Mouse (Mus musculus): Measurements from ENCODE around the gene Polq.

Gene Polq

DNA sequence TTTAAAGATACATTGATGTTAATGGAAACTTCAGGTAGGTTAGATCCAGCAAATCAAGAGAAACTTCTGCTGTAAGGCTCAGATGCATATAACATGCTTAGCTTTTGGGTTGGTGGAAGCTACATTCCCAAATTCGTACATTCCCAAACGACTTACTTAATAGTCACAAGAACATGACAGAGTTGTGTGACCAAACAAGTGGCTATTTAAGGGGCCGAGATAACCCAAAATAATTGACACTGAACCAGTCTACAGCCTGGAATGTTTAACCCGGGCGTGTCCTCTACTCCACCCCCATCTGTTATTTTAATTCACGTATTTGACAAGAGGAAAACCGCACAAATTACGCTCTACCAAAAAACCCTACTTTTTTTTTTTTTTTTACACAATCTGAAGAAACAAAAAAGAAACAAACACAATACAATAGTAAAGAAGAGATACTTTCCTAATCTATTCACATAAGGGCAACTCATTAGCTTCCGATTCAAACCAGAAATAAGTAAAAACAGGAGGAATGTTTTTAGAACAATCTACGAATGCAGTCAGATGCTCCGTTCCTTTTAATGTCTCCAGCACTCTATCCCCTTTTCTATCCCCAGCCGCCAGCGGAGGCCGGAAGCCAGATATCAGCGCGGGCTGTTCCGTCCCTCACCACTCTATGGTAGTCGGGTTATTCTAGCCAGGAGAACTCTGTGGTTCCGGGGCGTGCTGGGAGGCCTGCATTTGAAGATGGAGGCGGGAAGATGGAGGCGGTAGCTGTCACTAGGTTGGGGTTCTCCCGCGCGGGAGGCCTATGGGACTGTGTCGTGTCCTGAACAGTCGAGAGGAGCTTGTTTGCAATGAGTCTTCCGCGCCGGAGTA is at the start of gene Polq:
Polq (plus strand) TSS at position 726 of the 861 bp plus-strand sequence.
- peak; percentile 84 to 86 for DNase-seq (ENCODE audit: low read depth in 1 of 2, low spot score in 2 of 2)

DNA sequence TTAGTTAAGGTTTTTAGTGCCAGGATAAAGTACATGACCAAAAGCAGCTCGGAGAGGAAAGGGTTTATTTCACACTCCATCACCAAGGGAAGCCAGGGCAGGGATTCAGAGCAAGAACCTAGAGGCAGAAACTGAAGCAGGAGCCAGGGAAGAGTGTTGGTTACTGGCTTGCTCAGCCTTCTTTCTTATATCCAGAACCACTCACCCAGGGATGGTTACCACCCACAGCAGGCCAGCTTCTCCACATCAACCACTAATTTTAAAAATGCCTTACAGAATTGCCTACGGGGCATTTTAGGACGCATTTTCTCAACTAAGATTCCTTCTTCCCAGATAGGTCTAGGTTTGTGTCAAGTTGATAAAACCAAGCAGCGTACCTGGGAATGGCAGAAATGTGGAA is 48.2 kb upstream of the Polq start:
- no peak for DNase-seq (ENCODE audit: low read depth in 1 of 2, low spot score in 2 of 2)

DNA sequence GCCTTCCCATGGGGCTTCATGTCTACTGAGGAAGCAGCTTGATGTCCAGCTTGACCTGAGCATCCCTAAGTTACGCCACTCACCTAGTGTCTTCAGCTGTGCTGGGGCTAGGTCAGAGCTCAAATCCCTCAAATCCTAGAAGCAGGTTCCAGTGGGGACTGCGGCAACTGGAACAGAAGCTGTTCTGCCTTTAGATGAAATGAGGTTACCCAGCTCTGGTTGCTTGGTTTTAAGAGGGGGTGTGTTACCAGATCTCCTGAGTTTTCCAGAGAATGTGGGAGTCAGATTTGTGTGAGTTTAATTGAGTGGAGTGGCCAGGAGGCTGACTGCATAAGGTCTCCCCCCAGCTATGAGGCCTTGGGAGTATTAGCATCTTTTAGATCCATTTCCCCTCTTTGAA is 32.5 kb upstream of the Polq start:
- DNase-seq (ENCODE audit: low read depth in 1 of 2, low spot score in 2 of 2), result no peak

GRCm38 (mm10) chr16:36983796-36984195 is 27.8 kb upstream of the Polq start:
- no peak for DNase-seq (ENCODE audit: low read depth in 1 of 2, low spot score in 2 of 2)

- peak; percentile 34 to 55 for DNase-seq (ENCODE audit: low read depth in 1 of 2, low spot score in 2 of 2)
Measured at GRCm38 (mm10) chr16:36985636-36986042, 25.9 kb upstream of the Polq start.

DNA sequence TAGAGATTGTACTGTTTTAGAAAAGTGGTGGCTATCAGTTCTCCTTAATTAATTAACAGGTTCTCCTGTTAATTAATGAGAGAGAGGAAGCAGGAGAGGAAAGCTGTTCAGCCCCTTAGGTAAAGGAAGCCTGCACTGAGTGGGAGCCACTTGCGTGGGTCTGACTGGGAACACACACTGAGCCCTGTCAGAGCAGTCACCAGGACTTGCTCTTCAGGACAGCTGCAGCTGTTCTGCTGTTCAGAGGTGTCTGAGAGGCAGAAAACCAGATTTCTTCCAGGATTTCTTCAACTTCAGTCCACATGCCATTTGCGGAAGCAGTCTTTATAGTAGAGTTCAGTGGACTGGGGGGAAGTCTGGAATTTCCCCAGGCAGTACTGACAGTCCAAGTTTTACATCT is 24.2 kb upstream of the Polq start:
- no peak for DNase-seq (ENCODE audit: low read depth in 1 of 2, low spot score in 2 of 2)

DNA sequence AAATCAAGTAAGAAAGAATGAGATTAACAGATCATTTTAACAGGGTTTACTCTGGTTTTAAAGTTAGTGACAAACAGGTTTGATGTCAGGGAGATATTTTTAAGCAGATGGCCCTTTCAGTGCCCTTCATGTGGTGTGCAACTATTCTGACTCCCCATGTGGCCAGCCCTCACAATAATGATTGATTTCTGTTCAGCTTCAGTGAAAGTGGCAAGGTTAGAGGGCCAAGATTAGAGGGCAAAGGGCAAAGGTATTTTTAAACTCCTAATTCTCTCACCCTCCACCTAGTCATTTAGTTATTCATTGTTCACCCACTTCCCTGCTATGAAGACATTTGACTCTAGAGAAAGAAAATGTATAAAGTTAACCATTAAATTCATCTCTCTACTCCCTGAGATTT is 23.5 kb upstream of the Polq start:
- DNase-seq (ENCODE audit: low read depth in 1 of 2, low spot score in 2 of 2), result no peak

DNA sequence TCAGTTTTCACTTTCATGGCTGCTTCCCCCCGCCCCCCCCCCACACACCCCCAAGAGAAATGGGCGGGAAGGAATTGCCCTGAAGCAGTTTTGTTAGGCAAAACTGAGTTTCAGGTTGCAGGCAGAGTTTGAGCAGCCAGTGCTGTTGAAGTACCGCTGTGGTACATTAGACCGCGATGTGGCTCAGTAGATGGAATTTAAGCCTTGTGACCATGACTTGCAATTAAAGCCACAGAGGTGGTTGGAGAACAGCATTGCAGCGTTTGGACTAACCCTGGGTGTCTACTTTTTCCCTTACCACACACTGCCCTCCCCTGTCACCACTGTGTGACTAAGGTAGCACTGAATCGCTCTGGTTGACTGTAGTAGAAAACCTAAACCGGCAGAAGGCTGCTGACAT is 22.1 kb upstream of the Polq start:
- DNase-seq (ENCODE audit: low read depth in 1 of 2, low spot score in 2 of 2), result no peak

DNA sequence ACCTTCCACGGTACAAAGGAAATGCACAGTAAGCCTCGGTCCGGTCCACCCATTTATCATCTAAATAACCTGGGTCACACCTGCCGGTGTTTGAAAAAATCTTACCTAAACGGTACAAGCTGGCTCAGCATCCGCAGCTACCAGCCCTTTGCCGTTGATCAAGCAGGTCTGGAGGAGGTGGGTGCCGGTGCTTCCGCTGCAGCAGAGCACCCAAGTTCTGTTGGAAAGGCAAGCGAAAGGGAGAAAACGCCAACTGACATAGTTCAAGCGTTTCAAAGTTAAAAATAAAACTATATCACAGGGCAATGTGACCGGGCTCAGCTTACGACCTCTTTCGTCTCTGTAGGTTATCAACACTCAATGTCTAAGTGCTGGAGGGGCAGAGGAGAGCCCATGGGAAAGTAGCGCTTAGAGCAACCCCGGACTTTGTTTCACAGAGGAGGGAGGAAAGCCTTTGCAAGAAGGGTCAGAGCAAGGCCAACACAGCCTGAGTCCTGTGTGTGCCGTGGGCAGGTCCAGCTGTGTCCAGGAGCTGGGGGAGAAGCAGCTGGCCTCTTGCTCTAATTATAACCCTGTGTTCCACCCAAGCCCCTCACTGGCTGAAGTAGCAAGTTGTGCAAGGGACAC is 21.5 kb upstream of the Polq start, which contains the start of gene Fbxo40:
Fbxo40 (minus strand) TSS at position 469 of the 627 bp plus-strand sequence.
- no peak for DNase-seq (ENCODE audit: low read depth in 1 of 2, low spot score in 2 of 2)

DNA sequence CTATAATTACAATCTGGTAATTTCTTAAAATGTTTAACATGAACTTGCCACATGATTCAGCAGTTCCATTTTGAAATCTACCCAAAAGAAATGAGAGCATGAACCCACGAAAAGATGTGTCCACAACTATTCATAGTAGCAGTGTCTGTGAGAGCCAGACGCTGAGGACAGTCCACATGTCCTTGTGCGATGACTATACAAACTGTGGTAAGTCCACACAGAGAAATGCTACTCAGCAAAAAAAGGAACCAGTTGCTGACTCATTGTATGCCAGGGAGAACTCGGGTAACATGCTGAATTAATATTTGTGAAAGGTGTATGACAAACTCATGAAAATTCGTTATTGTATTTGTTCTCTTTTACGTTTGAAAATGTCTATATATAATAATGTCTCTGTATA is 13.9 kb upstream of the Polq start:
- DNase-seq (ENCODE audit: low read depth in 1 of 2, low spot score in 2 of 2), result no peak

DNA sequence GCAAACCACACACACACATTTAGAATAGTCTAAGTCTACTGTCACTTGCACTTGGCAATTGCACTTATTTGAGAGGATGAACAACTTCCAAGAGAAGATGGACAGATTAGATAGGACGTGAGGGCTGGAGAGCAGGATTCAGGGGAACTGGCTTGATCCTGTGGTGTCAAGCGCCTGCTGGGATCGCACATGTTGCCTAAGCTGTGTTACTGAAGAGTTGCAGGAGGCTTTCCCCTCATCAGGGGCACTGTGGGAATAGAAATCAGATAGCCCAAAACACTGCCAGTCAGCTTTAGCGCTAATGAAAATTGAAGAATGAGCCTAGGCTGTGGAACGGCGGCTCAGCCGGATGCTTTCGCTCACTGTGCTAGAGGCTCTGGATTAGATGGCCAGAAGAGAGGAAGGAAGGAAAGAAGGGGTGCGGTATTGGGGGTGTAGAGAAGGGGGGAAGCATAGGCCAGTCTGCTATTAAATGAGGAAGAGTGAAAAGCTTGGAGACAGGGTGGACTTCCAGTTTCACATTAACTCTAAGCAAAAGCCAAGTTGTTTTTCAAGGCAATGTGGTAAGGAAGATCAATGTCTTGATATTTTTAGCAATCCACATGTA is 12.1 kb upstream of the Polq start:
- no peak for DNase-seq (ENCODE audit: low read depth in 1 of 2, low spot score in 2 of 2)

- DNase-seq (ENCODE audit: low read depth in 1 of 2, low spot score in 2 of 2), result no peak
Measured at GRCm38 (mm10) chr16:37009262-37009661, 2.3 kb upstream of the Polq start.

DNA sequence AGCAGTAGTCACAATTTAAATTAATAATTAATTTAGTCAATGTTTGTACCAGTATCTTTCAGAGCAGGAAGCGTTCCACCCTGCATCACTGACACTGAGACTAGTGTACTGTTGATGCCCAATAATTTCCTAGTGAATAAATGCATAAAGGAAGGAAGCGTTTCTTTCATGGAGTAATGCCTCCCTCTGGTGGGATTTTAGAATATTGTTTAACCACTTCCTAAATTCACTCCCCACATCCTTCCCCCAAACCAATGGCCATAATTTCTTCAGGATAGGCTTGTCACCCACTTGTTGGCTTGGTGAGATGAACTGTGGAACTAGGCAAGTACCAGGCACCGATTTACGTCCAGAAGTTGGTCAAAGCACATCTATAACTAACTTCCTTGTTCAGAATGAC is 1.2 kb upstream of the Polq start:
- peak in 1 of 2 experiments; percentile 12 for DNase-seq (ENCODE audit: low read depth in 1 of 2, low spot score in 2 of 2)

DNA sequence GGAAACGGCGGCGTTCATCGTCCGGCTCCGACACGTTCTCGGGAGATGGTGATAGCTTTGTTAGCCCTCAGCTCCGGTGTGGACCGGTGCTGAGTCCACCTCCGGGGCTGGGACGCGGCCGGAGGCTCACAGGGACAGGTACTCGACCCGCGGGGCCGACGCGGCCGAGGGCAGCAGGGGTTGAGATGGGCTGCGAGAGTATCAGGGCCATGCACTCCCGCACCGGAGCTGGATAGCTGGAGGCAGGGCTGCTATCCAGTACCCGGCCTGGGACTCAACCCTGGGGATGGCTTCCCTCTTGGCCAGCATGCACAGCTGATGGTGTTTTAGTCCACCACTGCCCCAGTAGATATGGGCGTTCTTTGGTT is 320 bp downstream of the Polq start:
- DNase-seq (ENCODE audit: low read depth in 1 of 2, low spot score in 2 of 2), result peak in 1 of 2 experiments; percentile 4

DNA sequence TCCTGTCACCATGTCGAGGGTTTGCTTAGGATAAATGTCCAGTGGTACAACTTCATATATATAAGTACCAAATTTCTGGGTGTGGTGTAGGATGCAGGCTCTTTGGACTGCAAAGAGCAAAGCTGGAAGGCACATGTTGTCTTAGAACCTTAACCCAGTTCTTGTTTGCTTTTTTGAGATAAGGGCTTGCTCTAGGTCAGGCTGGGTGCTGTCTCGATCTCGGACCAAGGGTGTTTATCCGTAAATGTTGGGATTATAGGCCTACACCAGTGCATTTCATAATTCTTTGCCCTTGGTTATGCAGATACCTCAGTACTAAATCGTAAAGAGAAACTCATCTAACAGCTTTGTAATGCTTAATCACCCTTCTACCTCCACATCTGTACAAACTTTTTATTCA is 750 bp downstream of the Polq start:
- DNase-seq (ENCODE audit: low read depth in 1 of 2, low spot score in 2 of 2), result no peak

DNA sequence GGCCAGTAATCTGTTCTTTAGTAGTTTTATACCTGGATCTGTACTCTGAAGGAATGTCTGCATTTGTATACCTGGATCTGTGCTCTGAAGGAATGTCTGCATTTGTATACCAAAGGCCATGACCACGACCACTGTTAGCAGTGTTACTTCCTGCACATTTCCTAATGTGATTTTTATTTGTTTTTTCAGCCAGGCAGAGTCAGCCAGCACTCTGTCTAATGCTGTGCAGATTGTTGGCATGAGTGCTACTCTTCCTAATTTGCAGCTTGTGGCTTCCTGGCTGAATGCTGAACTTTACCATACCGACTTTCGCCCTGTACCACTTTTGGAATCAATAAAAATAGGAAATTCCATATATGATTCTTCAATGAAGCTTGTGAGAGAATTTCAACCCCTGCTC is 16.0 kb downstream of the Polq start:
- no peak for DNase-seq (ENCODE audit: low read depth in 1 of 2, low spot score in 2 of 2)

- no peak for DNase-seq (ENCODE audit: low read depth in 1 of 2, low spot score in 2 of 2)
Measured at GRCm38 (mm10) chr16:37031996-37032395, 20.4 kb downstream of the Polq start.

- DNase-seq (ENCODE audit: low read depth in 1 of 2, low spot score in 2 of 2), result no peak
Measured at GRCm38 (mm10) chr16:37034751-37035150, 23.2 kb downstream of the Polq start.

DNA sequence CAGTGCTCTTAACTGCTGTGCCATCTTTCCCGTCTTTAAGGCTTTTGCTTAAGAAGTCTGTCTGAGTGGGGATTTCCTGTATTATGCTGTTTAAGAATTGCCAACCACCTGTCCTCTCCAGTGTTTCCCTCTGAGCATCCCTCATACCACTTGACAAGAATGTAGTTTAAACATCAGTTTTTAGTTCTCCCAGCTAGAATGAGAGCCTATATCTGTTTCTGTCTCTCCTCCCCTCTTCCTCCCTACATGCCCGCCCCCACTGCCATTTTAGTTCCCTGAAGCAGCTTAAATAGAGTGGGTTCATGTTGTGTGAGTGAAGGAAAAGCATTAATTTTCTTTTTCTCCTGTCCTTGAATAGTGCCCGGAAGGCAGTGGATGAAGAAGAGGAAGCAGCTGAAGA is 48.0 kb downstream of the Polq start:
- no peak for DNase-seq (ENCODE audit: low read depth in 1 of 2, low spot score in 2 of 2)

- no peak for DNase-seq (ENCODE audit: low read depth in 1 of 2, low spot score in 2 of 2)
Measured at GRCm38 (mm10) chr16:37061261-37061660, 49.7 kb downstream of the Polq start.

GRCm38 (mm10) chr16:37072354-37072753 is 60.8 kb downstream of the Polq start:
- DNase-seq (ENCODE audit: low read depth in 1 of 2, low spot score in 2 of 2), result no peak

DNA sequence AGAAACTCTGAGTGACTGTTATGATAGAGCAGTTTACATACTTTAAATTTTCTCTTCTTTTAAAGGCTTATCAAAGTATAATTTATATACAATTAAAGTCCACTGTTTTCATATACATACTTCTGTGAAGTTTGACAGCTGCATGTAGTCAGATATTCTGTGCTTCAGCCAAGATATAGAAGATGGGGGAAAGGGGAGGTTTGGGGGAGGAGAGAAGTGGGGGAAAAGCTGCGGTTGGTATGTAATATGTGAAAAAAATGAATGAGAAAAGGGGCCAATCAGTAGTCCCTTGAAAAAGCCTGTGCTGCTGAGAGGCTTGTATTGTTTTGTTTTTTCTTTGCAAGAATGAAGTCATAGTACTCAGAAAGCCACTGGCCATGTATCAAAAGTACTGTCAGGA is 78.1 kb downstream of the Polq start:
- no peak for DNase-seq (ENCODE audit: low read depth in 1 of 2, low spot score in 2 of 2)
